19 mouse cellular contexts compared by ENCODE assay signal in the genomic region with DNA sequence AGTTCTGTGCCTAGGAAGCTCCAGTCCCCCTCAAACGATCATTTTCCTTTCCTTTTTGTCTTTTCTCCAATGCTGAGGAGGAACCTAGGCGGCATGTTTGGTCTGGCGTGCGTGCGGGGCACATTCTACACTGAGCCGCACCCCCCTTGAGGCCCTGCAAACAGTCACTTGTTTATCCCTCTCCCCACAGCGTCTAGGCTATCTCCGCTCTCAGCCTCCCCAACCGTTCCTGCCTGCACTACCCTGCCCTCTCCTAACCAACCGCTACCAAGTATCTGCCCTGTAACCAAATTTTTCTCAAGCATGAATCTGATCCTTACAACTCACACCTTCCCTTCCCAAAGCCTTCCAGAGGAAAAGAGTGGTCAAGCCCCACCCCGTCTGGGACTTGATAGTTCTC. TPM values are rescaled to one million over a fixed set of nuclear protein-coding genes. Genes with fewer than 3 reads are reported as not detected.
DNase-seq lines count a peak whose midpoint lies in the region; ATAC-seq and TF ChIP-seq lines count a peak whose summit lies in the region.
"Had no signal": no experiment of that assay in that cellular context is flagged by ENCODE, and none has a peak within 500 bp of the region (broad histone marks: within the 10 kb centered on the region; RNA-seq: fewer than 3 reads in every experiment).

No protein-coding gene starts in this region.

- H3ac ChIP-seq in myocyte (ENCODE audit: control insufficient read depth, insufficient read length): no peak overlapping the region

- H3K79me2 ChIP-seq in myocyte (ENCODE audit: control insufficient read depth, insufficient read depth): peaks cover 69% of the 10 kb centered on the region

- H3K4me2 ChIP-seq in kidney, postnatal 0 days (ENCODE audit: low read length): no peak overlapping the region
- peak overlapping the region; percentile 13 for H3K4me2 ChIP-seq in liver, embryonic 13.5 days
- H3K4me2 ChIP-seq in myocyte (ENCODE audit: low read depth): no peak overlapping the region
- H3K4me2 ChIP-seq: limb, embryonic 12.5 days; lung, embryonic 14.5 days had no signal

- TF ChIP-seq CTCF in kidney, postnatal 0 days (IDR thresholded peaks at IDR 0.05; ENCODE audit: low read depth): no peak
- no peak for TF ChIP-seq CTCF in G1E (IDR thresholded peaks at IDR 0.05; ENCODE audit: low read depth, low read length)

- H3K4me1 ChIP-seq in kidney, postnatal 0 days (replicated peaks; ENCODE audit: insufficient read depth, low read length): peaks cover 11% of the 10 kb centered on the region; the same call in 1 of the 2 replicates
- H3K4me1 ChIP-seq in G1E (ENCODE audit: insufficient read depth, low read depth, low read length): peaks cover 63% of the 10 kb centered on the region
- H3K4me1 ChIP-seq in liver, embryonic 13.5 days (replicated peaks): peaks cover 66% of the 10 kb centered on the region
- H3K4me1 ChIP-seq: limb, embryonic 12.5 days had no signal

- H3K27me3 ChIP-seq in kidney, postnatal 0 days (ENCODE audit: insufficient read depth, low read length): no peaks in the 10 kb centered on the region
- H3K27me3 ChIP-seq in G1E (ENCODE audit: insufficient read depth, low read length) (no peaks in the 10 kb centered on the region), myocyte (ENCODE audit: control insufficient read depth, insufficient read depth, insufficient read length) (no peaks in the 10 kb centered on the region)
- no peaks in the 10 kb centered on the region for H3K27me3 ChIP-seq in liver, embryonic 13.5 days
- H3K27me3 ChIP-seq: limb, embryonic 12.5 days had no signal

- 61% methylated on average over 11 of the region's 11 CpGs for WGBS in kidney, postnatal 0 days
- WGBS in liver, embryonic 13.5 days (ENCODE audit: insufficient replicate concordance): 25% methylated on average over 11 of the region's 11 CpGs

- H3K9ac ChIP-seq in kidney, postnatal 0 days (ENCODE audit: low read depth, low read length): no peak overlapping the region
- H3K9ac ChIP-seq in liver, embryonic 13.5 days: peak overlapping the region; percentile 8; the same call in 1 of the 2 replicates
- H3K9ac ChIP-seq: limb, embryonic 12.5 days; lung, embryonic 14.5 days had no signal

- no peaks in the 10 kb centered on the region for H3K9me3 ChIP-seq in kidney, postnatal 0 days (replicated peaks; ENCODE audit: low read length)
- H3K9me3 ChIP-seq in G1E (replicated peaks): no peaks in the 10 kb centered on the region
- H3K9me3 ChIP-seq in liver, embryonic 13.5 days (replicated peaks): no peaks in the 10 kb centered on the region
- H3K9me3 ChIP-seq: hindbrain, embryonic 10.5 days; limb, embryonic 12.5 days had no signal

- no peak for DNase-seq in kidney, postnatal 0 days (ENCODE audit: low spot score)
- no peak for DNase-seq in kidney, adult 9 months
- DNase-seq in G1E (ENCODE audit: low spot score): no peak
- peak; percentile 45 for DNase-seq in liver, embryonic 13.5 days
- no peak for DNase-seq in cerebellum, adult 9-10 months
- DNase-seq in cerebellum, adult 18-20 months: no peak
- DNase-seq: B cell, adult 2 months; cerebellum, adult 8-10 months; gastrocnemius, postnatal 25 days; heart, adult 2 months; kidney, adult 18-20 months; lung, embryonic 14.5 days; midbrain, embryonic 14.5 days had no signal

- TF ChIP-seq POLR2A in myocyte (IDR thresholded peaks at IDR 0.05; ENCODE audit: insufficient read length, low read depth): peak; percentile 32

- peaks cover 9% of the 10 kb centered on the region for H3K36me3 ChIP-seq in kidney, postnatal 0 days (ENCODE audit: insufficient read depth, low read length)
- peaks cover 77% of the 10 kb centered on the region for H3K36me3 ChIP-seq in G1E (replicated peaks)
- peaks cover 13% of the 10 kb centered on the region for H3K36me3 ChIP-seq in liver, embryonic 13.5 days
- H3K36me3 ChIP-seq in myocyte (ENCODE audit: control insufficient read depth, insufficient read depth): peaks cover 36% of the 10 kb centered on the region

- 0 out of 2 replicates have a peak overlapping the region, but pooled peaks have one; percentile 3 for H3K27ac ChIP-seq in kidney, postnatal 0 days
- H3K27ac ChIP-seq in liver, embryonic 13.5 days: peak overlapping the region; percentile 73
- H3K27ac ChIP-seq: heart, adult 2 months; hindbrain, embryonic 10.5 days; hindbrain, postnatal 0 days; limb, embryonic 12.5 days; macrophage had no signal

- ATAC-seq in kidney, postnatal 0 days (replicated peaks; ENCODE audit: low FRiP score, low read depth): no peak; the same call in 1 of the 2 replicates
- no peak for ATAC-seq in G1E (ENCODE audit: extremely low read depth, insufficient number of reproducible peaks, low FRiP score, poor library complexity, severe bottlenecking)
- peak; percentile 89 for ATAC-seq in liver, embryonic 13.5 days (ENCODE audit: low read depth)
- ATAC-seq: forebrain, embryonic 14.5 days; hindbrain, postnatal 0 days had no signal

- H3K4me3 ChIP-seq in kidney, postnatal 0 days (replicated peaks; ENCODE audit: low read depth, low read length): no peak overlapping the region
- H3K4me3 ChIP-seq in G1E (ENCODE audit: low read depth, low read length) (peak overlapping the region; percentile 54; the same call in 1 of the 2 replicates), myocyte (no peak overlapping the region)
- no peak overlapping the region for H3K4me3 ChIP-seq in liver, embryonic 13.5 days (replicated peaks)
- H3K4me3 ChIP-seq: heart, adult 2 months; hindbrain, embryonic 10.5 days; limb, embryonic 12.5 days had no signal

TF ChIP-seq in myocyte, 11 proteins besides CTCF, POLR2A, EP300 and RAD21:
- TF ChIP-seq POLR2AphosphoS2 (IDR thresholded peaks at IDR 0.05; ENCODE audit: insufficient read length, low read depth) (peak; percentile 25), TCF3 (IDR thresholded peaks at IDR 0.05; ENCODE audit: insufficient read length, low read depth) (no peak)
TF ChIP-seq in myocyte: peak in this region for 1.

RNA-seq across cellular contexts. Expression of gene Sesn2, which starts 7.0 kb away (rescaled TPM):
- polyA plus RNA-seq in kidney, postnatal 0 days (2015; fragmentation: Nextera tagmentation; extraction: Ambion mirVana): 18.1 and 20.1 TPM in 2 replicates
- total RNA-seq in G1E (2014; fragmentation: Nextera tagmentation) (51.6 and 51.8 TPM in 2 replicates), G1E (2017) (7.5 and 8.4 TPM in 2 replicates)
- polyA plus RNA-seq in G1E (2012) (38.4 and 41.0 TPM in 2 replicates), myocyte (2012; fragmentation: generic; extraction: Trizol) (71.5 TPM)
- polyA plus RNA-seq in liver, embryonic 13.5 days (2015; fragmentation: Nextera tagmentation; extraction: Ambion mirVana): 7.0 TPM in 2 replicates

RNA-seq across cellular contexts. Expression of gene Atpif1, which starts 30.1 kb away (rescaled TPM):
- 1,652 and 1,801 TPM in 2 replicates for polyA plus RNA-seq in kidney, postnatal 0 days (2015; fragmentation: Nextera tagmentation; extraction: Ambion mirVana)
- total RNA-seq in G1E (2014; fragmentation: Nextera tagmentation) (797 and 914 TPM in 2 replicates), G1E (2017) (868 and 1,005 TPM in 2 replicates)
- polyA plus RNA-seq in G1E (2012) (155 and 240 TPM in 2 replicates), myocyte (2012; fragmentation: generic; extraction: Trizol) (477 TPM)
- polyA plus RNA-seq in liver, embryonic 13.5 days (2015; fragmentation: Nextera tagmentation; extraction: Ambion mirVana): 1,559 and 1,572 TPM in 2 replicates

RNA-seq across cellular contexts. Expression of gene Dnajc8, which starts 32.0 kb away (rescaled TPM):
- 162 and 170 TPM in 2 replicates for polyA plus RNA-seq in kidney, postnatal 0 days (2015; fragmentation: Nextera tagmentation; extraction: Ambion mirVana)
- 240 and 275 TPM in 2 replicates for total RNA-seq in G1E (2014; fragmentation: Nextera tagmentation)
- 329 and 337 TPM in 2 replicates for total RNA-seq in G1E (2017)
- 164 and 213 TPM in 2 replicates for polyA plus RNA-seq in G1E (2012)
- 125 and 148 TPM in 2 replicates for polyA plus RNA-seq in liver, embryonic 13.5 days (2015; fragmentation: Nextera tagmentation; extraction: Ambion mirVana)
- 95.1 TPM for polyA plus RNA-seq in myocyte (2012; fragmentation: generic; extraction: Trizol)

RNA-seq across cellular contexts. Expression of gene Med18, which starts 39.6 kb away (rescaled TPM):
- 20.9 and 22.1 TPM in 2 replicates for polyA plus RNA-seq in kidney, postnatal 0 days (2015; fragmentation: Nextera tagmentation; extraction: Ambion mirVana)
- total RNA-seq in G1E (2014; fragmentation: Nextera tagmentation) (20.5 and 21.2 TPM in 2 replicates), G1E (2017) (20.9 and 22.2 TPM in 2 replicates)
- polyA plus RNA-seq in G1E (2012) (7.8 and 8.1 TPM in 2 replicates), myocyte (2012; fragmentation: generic; extraction: Trizol) (5.3 TPM)
- polyA plus RNA-seq in liver, embryonic 13.5 days (2015; fragmentation: Nextera tagmentation; extraction: Ambion mirVana): 17.1 and 19.7 TPM in 2 replicates
